Mouse (Mus musculus) intestine, embryonic 14.5 days (tissue): ENCODE results near the gene Crybb2. TPM values are rescaled to one million over a fixed set of nuclear protein-coding genes. Genes with fewer than 3 reads are reported as not detected.
A peak's percentile ranks its signal among the peaks of the same experiment; 100 is the strongest.

ENCODE experiments used
- ATAC-seq: fragments of 200-750 bp; cut with Nextera tagmentation; replicated peaks from 2 replicates; pipeline ENCODE4 v1.8.0; 2017; ENCODE audit warnings: low read depth, moderate number of reproducible peaks, moderate TSS enrichment, moderate library complexity; ENCODE audit not compliant: low FRiP score, low TSS enrichment
- DNase-seq: peaks from one replicate; pipeline ENCODE4 v3.0.0-alpha.2; 2018; ENCODE audit warnings: low spot score
- H3K27ac ChIP-seq: fragments of 300-500 bp; sonication (generic); 2 replicates; pipeline ENCODE4 v1.5.1; 2014; ENCODE audit warnings: low read depth, mild to moderate bottlenecking, control low read depth
- H3K27me3 ChIP-seq: fragments of 300-500 bp; sonication (generic); replicated peaks from 2 replicates; pipeline ENCODE4 v1.6.1; 2014; ENCODE audit warnings: low read length, control low read depth; ENCODE audit not compliant: control insufficient read depth, insufficient read depth
- H3K36me3 ChIP-seq: fragments of 300-500 bp; sonication (generic); 2 replicates; pipeline ENCODE4 v1.6.1; 2014; ENCODE audit warnings: low read length, control low read depth; ENCODE audit not compliant: control insufficient read depth, insufficient read depth
- H3K4me1 ChIP-seq: fragments of 300-500 bp; sonication (generic); replicated peaks from 2 replicates; pipeline ENCODE4 v1.6.1; 2014; ENCODE audit warnings: low read length, control low read depth, mixed read lengths; ENCODE audit not compliant: control insufficient read depth, insufficient read depth
- H3K4me2 ChIP-seq: fragments of 300-500 bp; sonication (generic); 2 replicates; pipeline ENCODE4 v1.6.1; 2014; ENCODE audit warnings: low read length
- H3K4me3 ChIP-seq: fragments of 300-500 bp; sonication (generic); 2 replicates; pipeline ENCODE4 v1.5.1; 2014; ENCODE audit warnings: low read depth, low read length, control low read depth, mixed read lengths
- H3K9ac ChIP-seq: fragments of 300-500 bp; sonication (generic); 2 replicates; pipeline ENCODE4 v1.6.1; 2014; ENCODE audit warnings: mild to moderate bottlenecking, low read length
- H3K9me3 ChIP-seq: fragments of 300-500 bp; sonication (generic); 2 replicates; pipeline ENCODE4 v1.6.1; 2016; ENCODE audit warnings: low read length, control low read depth; ENCODE audit not compliant: control insufficient read depth
- WGBS: fragments of 180-500 bp; shearing (Covaris S2); extraction: QIAGEN DNeasy Blood & Tissue Kit; methylation state at CpG from one replicate; pipeline ENCODE4 v1.1.7; 2014; 5-methylcytosine and 5-hydroxymethylcytosine counted together
- polyA plus RNA-seq: library from polyadenylated mRNA; unstranded; fragments of >200 nt; fragmentation: Nextera tagmentation; extraction: Ambion mirVana; gene quantifications from 2 replicates; pipeline ENCODE4 v1.2.1, GENCODE M21; 2014

Gene Crybb2
- polyA plus RNA-seq, 1 experiment from 2014 or later = not detected

DNA sequence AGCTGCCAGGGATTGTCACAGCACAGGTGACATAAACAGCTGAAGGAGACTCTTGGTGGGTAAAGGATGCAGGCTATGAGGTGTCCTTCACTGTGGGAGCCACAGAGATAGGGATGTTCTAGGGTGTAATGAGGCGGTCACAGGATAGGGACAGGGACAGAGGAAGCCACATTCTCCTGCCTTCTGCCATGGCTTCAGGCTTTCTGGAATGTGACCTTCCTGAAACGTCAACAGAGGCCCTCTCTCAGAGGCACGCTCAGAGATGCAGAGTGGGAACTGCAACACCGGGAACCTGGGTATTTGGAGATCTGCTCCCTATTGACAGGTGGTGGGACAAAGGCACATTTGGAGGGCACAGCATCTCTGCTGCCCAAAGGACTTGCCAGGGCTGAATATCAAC is 17.1 kb upstream of the Crybb2 start:
- Histone ChIP-seq H3K36me3 (peaks cover 9% of the 10 kb centered on the region; the same call in 1 of the 2 replicates), H3K9me3 (no peaks in the 10 kb centered on the region), H3K4me3 (no peak overlapping the region), H3K27me3 (no peaks in the 10 kb centered on the region), H3K27ac (no peak overlapping the region), H3K4me1 (0 out of 2 replicates have a peak, but pooled peaks cover 4% of the 10 kb centered on the region), H3K4me2 (no peak overlapping the region), H3K9ac (no peak overlapping the region)
- ATAC-seq (no peak), DNase-seq (no peak)
- WGBS = 54% methylated on average over 4 of the region's 4 CpGs

DNA sequence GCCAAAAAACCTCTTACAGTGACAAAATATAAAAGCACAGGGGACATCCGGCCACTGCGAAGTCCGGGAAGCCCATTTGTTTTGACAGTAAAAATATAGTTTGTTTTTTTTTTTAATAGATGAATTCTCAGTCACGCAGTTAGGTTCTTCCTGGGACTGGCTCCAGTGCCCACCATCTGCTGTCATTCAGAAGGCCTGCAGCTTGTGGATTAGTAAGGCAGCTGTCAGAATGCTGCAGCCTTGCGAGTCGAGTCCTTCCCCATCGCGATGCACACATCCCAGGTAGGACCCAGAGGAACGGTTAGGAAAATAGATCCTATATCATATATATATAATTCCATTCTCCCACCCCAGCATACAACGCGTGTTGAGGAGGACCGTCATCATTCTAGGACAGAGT is 16.5 kb upstream of the Crybb2 start:
- Histone ChIP-seq H3K36me3 (peaks cover 5% of the 10 kb centered on the region; the same call in 1 of the 2 replicates), H3K4me3 (no peak overlapping the region), H3K4me2 (no peak overlapping the region), H3K9ac (no peak overlapping the region), H3K27me3 (no peaks in the 10 kb centered on the region), H3K27ac (no peak overlapping the region), H3K4me1 (0 out of 2 replicates have a peak, but pooled peaks cover 4% of the 10 kb centered on the region), H3K9me3 (no peaks in the 10 kb centered on the region)
- 71% methylated on average over 12 of the region's 12 CpGs for WGBS
- DNase-seq (no peak), ATAC-seq (no peak)

- Histone ChIP-seq H3K36me3 (peaks cover 5% of the 10 kb centered on the region; the same call in 1 of the 2 replicates), H3K9ac (no peak overlapping the region), H3K4me3 (no peak overlapping the region), H3K4me1 (0 out of 2 replicates have a peak, but pooled peaks cover 4% of the 10 kb centered on the region), H3K27me3 (no peaks in the 10 kb centered on the region), H3K27ac (no peak overlapping the region), H3K4me2 (no peak overlapping the region), H3K9me3 (no peaks in the 10 kb centered on the region)
- DNase-seq (no peak), ATAC-seq (no peak)
- WGBS = 50% methylated on average over 2 of the region's 2 CpGs
Measured at GRCm38 (mm10) chr5:113085931-113086330, 16.0 kb upstream of the Crybb2 start.

DNA sequence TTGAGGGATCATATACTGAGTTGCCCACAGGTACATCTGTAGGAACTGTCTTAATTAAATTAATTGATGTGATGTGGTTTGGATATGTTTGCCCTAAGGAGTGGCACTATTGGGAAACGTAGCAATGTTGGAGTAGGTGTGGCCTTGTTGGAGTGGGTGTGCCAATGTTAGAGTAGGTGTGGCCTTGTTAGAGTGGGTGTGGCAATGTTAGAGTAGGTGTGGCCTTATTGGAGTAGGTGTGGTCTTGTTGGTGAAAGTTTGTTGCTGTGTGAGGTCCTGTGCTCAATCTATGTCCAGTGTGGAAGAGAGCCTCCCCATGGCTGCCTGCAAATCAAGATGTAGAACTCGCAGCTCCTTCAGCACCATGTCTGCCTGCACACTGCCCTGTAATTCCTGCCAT is 14.4 kb upstream of the Crybb2 start:
- Histone ChIP-seq H3K4me1 (peaks cover 4% of the 10 kb centered on the region; the same call in 1 of the 2 replicates), H3K36me3 (peaks cover 1% of the 10 kb centered on the region; the same call in 1 of the 2 replicates), H3K27me3 (no peaks in the 10 kb centered on the region), H3K4me2 (no peak overlapping the region), H3K4me3 (no peak overlapping the region), H3K27ac (no peak overlapping the region), H3K9ac (no peak overlapping the region), H3K9me3 (no peaks in the 10 kb centered on the region)
- DNase-seq (no peak), ATAC-seq (no peak)
- WGBS = 77% methylated on average over 2 of the region's 2 CpGs

DNA sequence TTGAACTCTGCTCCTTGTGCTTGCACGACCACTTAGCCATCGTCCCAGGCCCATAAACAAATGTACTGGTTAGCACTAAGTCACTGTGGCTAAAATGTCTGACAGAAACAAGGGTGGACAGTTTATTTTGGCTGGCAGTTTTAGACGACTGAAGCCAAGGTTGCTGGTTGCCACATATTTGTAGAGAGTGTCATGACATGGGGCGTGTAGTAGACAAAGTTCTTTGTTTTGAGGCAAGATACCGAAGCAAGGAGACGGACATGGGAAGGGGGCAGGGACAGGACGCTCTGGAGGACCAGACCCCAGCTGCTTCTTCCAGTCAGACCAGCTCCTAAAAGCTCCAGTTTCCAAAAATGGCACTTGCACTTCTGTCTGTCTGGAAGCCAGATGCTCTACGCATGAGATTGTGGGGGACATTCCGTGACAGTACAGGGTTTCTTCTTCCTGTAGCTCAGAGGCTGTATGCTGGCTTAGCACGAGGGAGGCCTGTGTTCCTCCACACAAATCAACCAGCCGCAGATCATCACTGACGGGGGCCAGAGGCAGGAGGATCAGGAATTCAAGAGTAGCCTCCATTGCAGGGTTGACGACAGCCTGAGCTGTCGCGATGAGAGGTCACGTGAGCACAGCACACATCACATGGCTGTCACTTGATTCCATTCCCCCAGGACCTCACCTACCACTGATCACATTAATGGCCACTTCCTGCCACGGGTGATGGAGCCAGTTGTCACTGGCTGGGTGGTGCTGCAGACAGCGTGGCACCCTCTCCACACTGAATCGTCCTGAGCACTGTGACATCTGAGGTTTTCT is 12.6 kb upstream of the Crybb2 start:
- H3K27me3 ChIP-seq = no peaks in the 10 kb centered on the region
- H3K9me3 ChIP-seq = no peaks in the 10 kb centered on the region
- H3K4me2 ChIP-seq = no peak overlapping the region
- H3K27ac ChIP-seq = no peak overlapping the region
- H3K4me3 ChIP-seq = no peak overlapping the region
- peaks cover 4% of the 10 kb centered on the region; the same call in 1 of the 2 replicates for H3K4me1 ChIP-seq
- H3K36me3 ChIP-seq = no peaks in the 10 kb centered on the region
- DNase-seq (no peak), ATAC-seq (no peak)
- H3K9ac ChIP-seq = no peak overlapping the region
- 50% methylated on average over 19 of the region's 19 CpGs for WGBS

GRCm38 (mm10) chr5:113081439-113081838 is 11.5 kb upstream of the Crybb2 start, which contains the start of gene Crybb3:
Crybb3 (minus strand) TSS chr5:113081584.
- Histone ChIP-seq H3K4me3 (no peak within 1 kb of the TSS), H3K27me3 (no peaks in the 10 kb centered on the region), H3K4me1 (peaks cover 4% of the 10 kb centered on the region; the same call in 1 of the 2 replicates), H3K9me3 (no peaks in the 10 kb centered on the region), H3K4me2 (no peak within 1 kb of the TSS), H3K9ac (no peak within 1 kb of the TSS), H3K27ac (no peak within 1 kb of the TSS), H3K36me3 (no peaks in the 10 kb centered on the region)
- 81% methylated on average over 8 of the region's 8 CpGs for WGBS
- DNase-seq (no peak), ATAC-seq (no peak; the same call in 1 of the 2 replicates)

GRCm38 (mm10) chr5:113081020-113081419 is 11.1 kb upstream of the Crybb2 start:
- Histone ChIP-seq H3K9ac (no peak overlapping the region), H3K9me3 (no peaks in the 10 kb centered on the region), H3K4me3 (no peak overlapping the region), H3K27ac (no peak overlapping the region), H3K36me3 (no peaks in the 10 kb centered on the region), H3K4me2 (no peak overlapping the region), H3K4me1 (peaks cover 4% of the 10 kb centered on the region; the same call in 1 of the 2 replicates), H3K27me3 (no peaks in the 10 kb centered on the region)
- ATAC-seq (no peak), DNase-seq (no peak)
- 94% methylated on average over 9 of the region's 9 CpGs for WGBS

GRCm38 (mm10) chr5:113079783-113080182 is 9.9 kb upstream of the Crybb2 start:
- WGBS = 26% methylated on average over 21 of the region's 21 CpGs
- Histone ChIP-seq H3K27me3 (no peaks in the 10 kb centered on the region), H3K9me3 (no peaks in the 10 kb centered on the region), H3K4me1 (peaks cover 4% of the 10 kb centered on the region; the same call in 1 of the 2 replicates), H3K4me3 (no peak overlapping the region), H3K36me3 (no peaks in the 10 kb centered on the region), H3K27ac (no peak overlapping the region), H3K9ac (no peak overlapping the region), H3K4me2 (0 out of 2 replicates have a peak overlapping the region, but pooled peaks have one; percentile 28)
- ATAC-seq (no peak), DNase-seq (peak; percentile 70)
